Mouse (Mus musculus) heart, embryonic 15.5 days (tissue): Measurements from ENCODE around the gene Adcy10. TPM values are rescaled to one million over a fixed set of nuclear protein-coding genes. Genes with fewer than 3 reads are reported as not detected.
A peak's percentile ranks its signal among the peaks of the same experiment; 100 is the strongest.

ENCODE experiments used
- ATAC-seq: fragments of 200-750 bp; cut with Nextera tagmentation; replicated peaks from 2 replicates; pipeline ENCODE4 v1.8.0; 2017; ENCODE audit warnings: low read depth, moderate TSS enrichment; ENCODE audit not compliant: insufficient number of reproducible peaks, insufficient read depth, low FRiP score
- H3K27ac ChIP-seq: fragments of 300-500 bp; sonication (generic); 2 replicates; pipeline ENCODE4 v1.5.1; 2015; ENCODE audit warnings: mild to moderate bottlenecking, inconsistent platforms
- H3K27me3 ChIP-seq: fragments of 300-500 bp; sonication (generic); 2 replicates; pipeline ENCODE4 v1.6.1; 2015; ENCODE audit warnings: inconsistent platforms
- H3K36me3 ChIP-seq: fragments of 300-500 bp; sonication (generic); 2 replicates; pipeline ENCODE4 v1.6.1; 2015; ENCODE audit warnings: mild to moderate bottlenecking, inconsistent platforms
- H3K4me1 ChIP-seq: fragments of 300-500 bp; sonication (generic); replicated peaks from 2 replicates; pipeline ENCODE4 v1.6.1; 2015; ENCODE audit warnings: inconsistent platforms
- H3K4me2 ChIP-seq: fragments of 300-500 bp; sonication (generic); 2 replicates; pipeline ENCODE4 v1.6.1; 2015; ENCODE audit warnings: inconsistent platforms, mild to moderate bottlenecking, moderate library complexity
- H3K4me3 ChIP-seq: fragments of 300-500 bp; sonication (generic); 2 replicates; pipeline ENCODE4 v1.5.1; 2015; ENCODE audit warnings: mild to moderate bottlenecking, inconsistent platforms
- H3K9ac ChIP-seq: fragments of 300-500 bp; sonication (generic); 2 replicates; pipeline ENCODE4 v1.6.1; 2015; ENCODE audit warnings: mild to moderate bottlenecking, inconsistent platforms
- H3K9me3 ChIP-seq: fragments of 300-500 bp; sonication (generic); replicated peaks from 2 replicates; pipeline ENCODE4 v1.6.1; 2016; ENCODE audit warnings: inconsistent platforms
- WGBS: fragments of 180-500 bp; shearing (Covaris S2); methylation state at CpG from one replicate; pipeline ENCODE4 v1.1.7; 2015; ENCODE audit warnings: mixed read lengths; 5-methylcytosine and 5-hydroxymethylcytosine counted together
- polyA plus RNA-seq: library from polyadenylated mRNA; unstranded; fragments of >200 nt; fragmentation: Nextera tagmentation; extraction: Ambion mirVana; gene quantifications from 2 replicates; pipeline ENCODE4 v1.2.1, GENCODE M21; 2015

The Adcy10 gene
- polyA plus RNA-seq, 1 experiment from 2014 or later = not detected

DNA sequence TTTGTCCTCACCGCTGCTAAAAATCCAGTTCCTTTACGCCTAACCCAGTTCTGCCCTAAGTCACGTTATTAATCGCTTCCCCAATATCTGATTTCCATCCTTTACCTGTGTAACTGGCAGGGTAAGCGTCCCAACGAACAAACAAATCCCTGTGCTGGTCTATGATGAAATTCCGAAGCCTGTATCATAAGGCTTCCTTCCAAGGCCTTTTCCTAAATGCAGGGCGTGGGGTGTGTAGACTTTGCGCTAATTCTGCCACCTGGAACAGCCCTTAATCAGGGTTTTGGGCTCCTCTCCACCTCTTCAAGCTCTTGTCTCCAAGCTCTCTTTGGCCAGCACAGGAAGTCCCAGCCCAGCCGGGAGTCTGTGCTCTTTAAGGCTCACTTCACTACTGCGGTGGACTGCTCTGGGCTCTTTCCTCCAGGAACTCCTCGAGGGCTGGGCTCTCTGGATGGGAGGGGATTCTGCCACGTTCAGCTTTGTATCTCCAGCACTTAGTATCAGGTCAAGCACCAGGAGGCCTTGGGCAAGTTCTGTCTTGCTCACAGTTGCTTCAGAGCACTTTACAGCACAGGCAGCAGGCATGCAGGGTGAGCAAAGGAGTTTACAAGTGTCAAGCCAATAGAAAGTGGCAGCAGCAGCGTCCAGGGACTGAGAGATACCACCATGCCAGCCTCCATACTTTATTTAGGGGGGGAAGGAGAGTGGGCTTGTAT is 100.6 kb downstream of the Adcy10 start:
- peak overlapping the region; percentile 55 for H3K27ac ChIP-seq
- H3K9me3 ChIP-seq = no peaks in the 10 kb centered on the region
- H3K9ac ChIP-seq = no peak overlapping the region
- H3K4me2 ChIP-seq = no peak overlapping the region
- no peak overlapping the region for H3K4me3 ChIP-seq
- ATAC-seq = 0 out of 2 replicates have a peak, but pooled peaks have one; percentile 34
- WGBS = 57% methylated on average over 14 of the region's 14 CpGs
- H3K27me3 ChIP-seq = no peaks in the 10 kb centered on the region
- H3K4me1 ChIP-seq = peaks cover 45% of the 10 kb centered on the region
- no peaks in the 10 kb centered on the region for H3K36me3 ChIP-seq

DNA sequence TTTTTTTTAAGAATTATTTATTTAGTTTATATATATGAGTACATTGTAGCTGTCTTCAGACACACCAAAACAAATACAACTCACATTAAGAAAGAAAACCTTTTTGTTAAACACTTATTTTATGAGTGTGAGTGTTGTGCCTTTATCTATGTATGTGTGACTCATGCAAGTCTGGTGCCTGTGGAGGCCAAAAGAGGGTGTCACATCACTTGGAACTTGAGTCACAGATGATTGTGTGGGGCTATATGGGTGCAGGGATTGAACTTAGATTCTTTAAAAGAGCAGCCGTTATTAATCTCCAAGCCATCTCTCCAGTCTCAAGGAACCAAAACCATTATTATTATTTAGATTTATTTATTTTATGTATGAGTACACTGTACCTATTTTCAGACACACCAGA is 101.4 kb downstream of the Adcy10 start:
- no peak for ATAC-seq
- Histone ChIP-seq H3K9me3 (no peaks in the 10 kb centered on the region), H3K4me1 (peaks cover 53% of the 10 kb centered on the region), H3K4me2 (no peak overlapping the region), H3K9ac (no peak overlapping the region), H3K27me3 (no peaks in the 10 kb centered on the region), H3K4me3 (no peak overlapping the region), H3K27ac (no peak overlapping the region), H3K36me3 (no peaks in the 10 kb centered on the region)
- 55% methylated on average over 1 of the region's 1 CpGs for WGBS

DNA sequence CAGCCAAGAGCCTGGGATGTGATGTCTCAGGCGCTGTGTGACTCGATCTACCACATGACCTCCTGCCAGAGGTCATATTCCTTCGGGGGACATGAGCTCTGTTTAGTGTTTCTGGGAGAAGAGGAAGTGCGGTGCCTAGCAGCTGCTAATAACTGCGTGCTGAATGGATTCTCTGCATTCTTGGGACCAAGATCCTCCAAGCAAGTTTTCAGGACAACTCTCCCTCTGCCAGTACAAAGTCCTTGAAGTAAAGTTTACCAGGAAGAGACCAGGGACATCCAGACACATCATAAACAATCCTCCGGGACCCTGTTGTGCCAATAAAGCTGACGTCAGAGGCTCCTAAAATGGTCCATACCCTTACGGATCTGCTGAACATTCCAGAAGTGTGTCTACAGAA is 102.9 kb downstream of the Adcy10 start:
- H3K4me3 ChIP-seq = no peak overlapping the region
- H3K9me3 ChIP-seq = no peaks in the 10 kb centered on the region
- H3K27ac ChIP-seq = peak overlapping the region; percentile 16; the same call in 1 of the 2 replicates
- no peak overlapping the region for H3K9ac ChIP-seq
- 26% methylated on average over 8 of the region's 8 CpGs for WGBS
- H3K27me3 ChIP-seq = no peaks in the 10 kb centered on the region
- H3K4me1 ChIP-seq = peaks cover 60% of the 10 kb centered on the region
- no peak overlapping the region for H3K4me2 ChIP-seq
- peaks cover 7% of the 10 kb centered on the region; the same call in 1 of the 2 replicates for H3K36me3 ChIP-seq
- no peak for ATAC-seq

DNA sequence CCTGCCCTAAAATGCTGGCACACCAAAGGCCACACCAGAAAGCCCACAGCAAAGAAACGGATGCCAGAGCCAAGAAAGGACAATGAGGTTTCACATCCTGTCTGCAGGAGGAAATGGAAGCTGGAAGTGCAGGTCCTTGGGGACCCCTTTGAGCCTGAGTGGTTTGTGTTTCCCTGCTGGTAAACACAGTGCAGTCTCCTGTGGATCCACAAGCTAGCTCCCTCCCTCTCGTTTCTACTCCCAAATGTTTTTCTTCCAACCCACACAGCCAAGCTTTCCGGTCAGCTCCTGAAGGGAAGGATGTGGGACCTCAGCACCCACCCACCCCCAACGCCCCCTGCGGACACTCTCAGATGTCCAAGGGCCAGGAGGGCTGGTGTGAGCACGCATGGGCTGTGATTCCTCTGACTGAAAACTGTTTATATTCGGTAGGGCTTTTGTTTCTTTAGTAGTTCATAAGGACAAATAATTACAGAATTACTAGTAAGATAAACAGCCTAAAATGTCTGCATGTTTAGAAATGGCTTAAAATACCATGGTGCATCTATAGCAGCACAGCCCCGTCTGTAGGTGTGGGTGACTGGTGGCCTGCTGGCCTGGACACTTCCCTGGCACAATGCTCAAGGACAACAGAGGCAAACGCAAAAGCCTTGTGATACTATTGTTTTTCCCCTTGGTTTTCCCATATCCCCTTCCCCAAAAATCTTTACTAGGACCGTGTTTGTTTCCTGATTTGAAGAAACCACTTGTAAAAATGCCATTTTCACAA is 104.5 kb downstream of the Adcy10 start:
- peaks cover 18% of the 10 kb centered on the region; the same call in 1 of the 2 replicates for H3K36me3 ChIP-seq
- ATAC-seq = peak; percentile 66
- peak overlapping the region; percentile 20; the same call in 1 of the 2 replicates for H3K4me2 ChIP-seq
- H3K9me3 ChIP-seq = no peaks in the 10 kb centered on the region
- no peaks in the 10 kb centered on the region for H3K27me3 ChIP-seq
- 23% methylated on average over 10 of the region's 10 CpGs for WGBS
- H3K4me3 ChIP-seq = no peak overlapping the region
- peaks cover 60% of the 10 kb centered on the region for H3K4me1 ChIP-seq
- no peak overlapping the region for H3K9ac ChIP-seq
- peak overlapping the region; percentile 78 for H3K27ac ChIP-seq

DNA sequence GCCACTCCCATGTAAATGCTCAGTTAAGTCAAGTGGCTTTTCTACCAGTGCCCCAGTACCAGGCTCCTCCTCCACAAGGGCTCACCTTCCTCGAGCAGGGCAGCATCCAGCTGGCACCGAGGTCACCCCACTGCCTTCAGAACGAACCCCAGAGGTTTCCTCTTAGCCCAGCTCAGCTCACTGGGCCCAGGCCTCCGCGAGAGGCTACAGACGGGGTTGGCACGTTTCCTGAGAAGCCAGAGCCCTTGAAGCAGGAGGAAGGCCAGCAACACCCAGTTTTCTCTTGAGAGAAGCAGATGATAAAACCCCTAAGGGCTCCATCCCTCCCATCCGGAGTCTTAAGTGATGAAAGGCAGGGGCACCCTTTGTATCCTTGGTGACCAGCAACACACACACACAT is 105.8 kb downstream of the Adcy10 start:
- Histone ChIP-seq H3K4me3 (no peak overlapping the region), H3K9me3 (no peaks in the 10 kb centered on the region), H3K27ac (peak overlapping the region; percentile 78), H3K9ac (no peak overlapping the region), H3K36me3 (peaks cover 19% of the 10 kb centered on the region; the same call in 1 of the 2 replicates), H3K4me1 (peaks cover 53% of the 10 kb centered on the region), H3K27me3 (no peaks in the 10 kb centered on the region), H3K4me2 (no peak overlapping the region)
- ATAC-seq = peak; percentile 7; the same call in 1 of the 2 replicates
- 48% methylated on average over 8 of the region's 8 CpGs for WGBS

DNA sequence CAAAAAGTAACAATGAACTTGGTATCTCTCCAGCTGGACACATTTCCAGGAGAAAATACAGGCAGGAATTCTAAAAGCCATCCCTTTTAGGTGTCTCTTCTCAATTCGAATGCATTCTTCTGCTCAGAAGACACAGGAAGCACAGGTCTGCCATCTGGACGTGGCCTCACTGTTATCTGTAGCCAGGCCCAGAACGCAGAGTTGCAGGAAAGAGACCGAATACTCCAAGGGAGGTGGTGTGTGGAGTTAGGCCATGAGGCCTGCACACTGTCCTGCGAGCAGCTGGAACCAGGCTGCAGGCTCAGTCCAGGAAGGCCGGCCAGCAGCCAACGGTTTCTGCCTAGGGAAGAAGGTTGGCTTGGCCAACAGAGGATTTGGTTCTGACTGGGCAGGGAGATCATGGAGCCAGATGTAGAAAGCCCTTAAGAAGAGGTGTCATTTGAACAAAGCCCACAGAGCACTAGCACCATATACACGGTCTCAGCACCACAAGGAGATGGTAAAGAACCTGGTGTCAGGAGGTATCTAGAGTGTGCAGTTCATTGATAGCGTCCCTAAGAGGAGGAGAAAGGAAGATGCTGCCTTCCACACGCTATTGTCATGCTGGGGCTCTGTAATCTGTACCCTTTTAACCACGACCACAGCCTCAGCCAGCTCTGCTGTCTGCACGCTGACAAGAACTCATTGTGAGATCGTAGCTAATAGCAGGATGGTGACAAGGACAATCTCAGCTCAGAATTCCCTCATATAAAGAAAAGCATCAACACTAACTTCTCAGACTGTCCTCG is 107.5 kb downstream of the Adcy10 start:
- Histone ChIP-seq H3K9me3 (no peaks in the 10 kb centered on the region), H3K4me1 (peaks cover 45% of the 10 kb centered on the region), H3K27ac (peak overlapping the region; percentile 17; the same call in 1 of the 2 replicates), H3K4me3 (no peak overlapping the region), H3K27me3 (no peaks in the 10 kb centered on the region), H3K36me3 (peaks cover 19% of the 10 kb centered on the region), H3K9ac (no peak overlapping the region), H3K4me2 (no peak overlapping the region)
- ATAC-seq = no peak
- 63% methylated on average over 14 of the region's 14 CpGs for WGBS

DNA sequence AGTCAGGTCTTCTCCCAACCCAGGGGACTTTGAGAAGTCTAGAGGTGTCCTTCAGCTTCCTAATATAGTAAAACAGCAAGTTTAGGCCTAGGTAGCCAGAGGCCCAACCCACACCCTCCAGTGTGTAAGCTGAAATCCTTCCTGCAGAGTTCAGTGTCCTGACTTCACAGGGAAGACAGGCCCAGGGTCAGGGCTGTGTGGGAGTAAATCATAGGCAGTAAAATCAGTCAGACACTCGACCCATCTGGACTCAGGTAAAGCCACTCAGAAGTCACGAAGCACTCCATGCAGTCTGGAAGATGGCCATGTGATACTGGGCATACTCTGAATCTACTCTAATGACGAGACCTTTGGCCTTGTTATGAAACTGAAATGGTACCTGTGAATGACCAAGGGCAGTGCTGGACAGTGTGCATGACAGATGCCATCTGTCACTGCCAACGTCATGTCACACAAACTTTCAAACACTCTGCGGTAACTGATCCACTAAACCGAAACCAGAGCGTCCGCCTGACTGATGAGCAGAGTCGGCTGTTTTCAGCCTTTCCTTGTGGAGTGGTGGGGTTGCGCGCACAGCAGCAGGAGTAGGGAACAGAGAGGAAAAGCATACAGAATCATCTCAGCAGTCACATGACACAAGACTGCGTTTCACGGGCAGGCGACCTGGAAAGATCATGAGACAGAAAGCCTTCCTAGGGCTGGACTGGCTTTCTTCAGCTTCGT is 109.9 kb downstream of the Adcy10 start:
- 75% methylated on average over 15 of the region's 15 CpGs for whole genome bisulfite sequencing
- peaks cover 22% of the 10 kb centered on the region for H3K4me1 ChIP-seq
- ATAC-seq = no peak

DNA sequence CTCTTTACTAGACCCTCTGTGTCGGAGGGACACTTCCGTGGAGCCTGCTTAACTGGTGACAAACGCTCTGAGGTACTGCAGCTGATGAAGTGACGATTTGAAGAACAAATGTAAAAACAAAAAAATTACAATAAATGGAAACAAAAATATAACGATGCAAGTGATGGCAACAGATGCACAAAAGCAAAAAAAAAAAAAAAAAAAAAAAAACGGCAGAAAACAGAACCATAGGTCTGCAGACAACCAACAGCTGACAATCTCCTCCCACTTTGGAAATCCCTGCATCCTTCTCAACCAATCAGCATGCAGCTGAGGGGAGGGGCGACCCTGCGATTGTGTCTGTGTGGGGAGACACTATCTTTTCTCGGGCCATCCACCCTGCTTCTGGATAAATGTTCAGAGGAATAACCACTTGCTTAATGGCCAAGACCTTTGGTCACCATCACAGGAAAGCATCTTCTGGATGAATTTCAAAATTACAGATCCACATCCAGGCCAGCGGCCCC is 116.8 kb downstream of the Adcy10 start:
- no peak for ATAC-seq
- Histone ChIP-seq H3K4me1 (peaks cover 13% of the 10 kb centered on the region), H3K27me3 (no peaks in the 10 kb centered on the region), H3K9me3 (no peaks in the 10 kb centered on the region), H3K27ac (no peak overlapping the region), H3K36me3 (peaks cover 23% of the 10 kb centered on the region; the same call in 1 of the 2 replicates), H3K9ac (no peak overlapping the region), H3K4me2 (no peak overlapping the region), H3K4me3 (no peak overlapping the region)
- 78% methylated on average over 10 of the region's 10 CpGs for WGBS

More for the DNA sequence above, 109.9 kb downstream of the Adcy10 start:
- H3K4me3 ChIP-seq = no peak overlapping the region
- H3K36me3 ChIP-seq = peaks cover 19% of the 10 kb centered on the region
- no peak overlapping the region for H3K4me2 ChIP-seq
- H3K27me3 ChIP-seq = no peaks in the 10 kb centered on the region
- no peaks in the 10 kb centered on the region for H3K9me3 ChIP-seq
- no peak overlapping the region for H3K9ac ChIP-seq
- H3K27ac ChIP-seq = no peak overlapping the region

DNA sequence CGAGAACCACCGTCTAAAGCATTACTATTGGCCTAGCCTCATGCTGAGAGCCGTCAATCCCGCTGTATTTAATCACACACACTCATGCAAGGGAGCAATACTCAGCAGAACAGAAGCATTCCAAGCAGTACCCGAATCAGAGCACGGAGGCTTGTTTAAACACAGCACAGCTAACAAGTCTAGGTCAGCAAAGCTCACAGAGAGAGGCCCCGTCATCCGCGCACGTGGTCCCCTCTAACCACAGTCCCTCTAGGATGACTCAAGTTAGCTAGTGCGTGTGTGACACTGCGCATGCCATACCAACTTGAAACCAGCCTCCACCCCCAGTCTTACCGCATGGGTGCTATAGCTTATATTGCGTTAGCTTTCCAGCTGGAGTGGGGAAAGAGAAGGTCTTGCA is 118.2 kb downstream of the Adcy10 start:
- no peak for ATAC-seq

DNA sequence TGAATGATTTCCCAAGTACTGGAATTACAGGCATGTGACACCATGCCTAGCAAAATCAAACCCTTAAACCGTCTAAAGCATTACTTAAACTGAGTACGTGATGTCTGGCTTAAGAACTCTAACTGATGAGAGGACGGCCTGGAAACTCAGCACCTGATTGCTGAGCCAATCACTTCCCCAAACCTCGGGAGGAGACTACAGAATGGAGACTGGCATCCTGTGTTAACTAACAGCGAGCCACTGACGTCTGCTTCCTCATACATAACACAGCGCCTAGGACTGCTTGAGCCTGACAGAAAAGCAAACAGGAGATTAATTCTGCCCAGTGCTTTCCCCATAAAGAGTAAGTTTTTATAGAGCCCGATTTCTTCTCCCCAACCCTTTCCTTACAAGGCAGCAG is 119.2 kb downstream of the Adcy10 start:
- Histone ChIP-seq H3K9ac (no peak overlapping the region), H3K4me3 (no peak overlapping the region), H3K4me2 (no peak overlapping the region), H3K27ac (no peak overlapping the region), H3K27me3 (no peaks in the 10 kb centered on the region), H3K36me3 (peaks cover 34% of the 10 kb centered on the region), H3K9me3 (no peaks in the 10 kb centered on the region), H3K4me1 (peaks cover 17% of the 10 kb centered on the region)
- WGBS = 53% methylated on average over 8 of the region's 8 CpGs
- ATAC-seq = no peak

More for the DNA sequence above, 118.2 kb downstream of the Adcy10 start:
- Histone ChIP-seq H3K27ac (no peak overlapping the region), H3K27me3 (no peaks in the 10 kb centered on the region), H3K9ac (no peak overlapping the region), H3K36me3 (peaks cover 32% of the 10 kb centered on the region), H3K4me2 (no peak overlapping the region), H3K4me1 (peaks cover 17% of the 10 kb centered on the region), H3K9me3 (no peaks in the 10 kb centered on the region), H3K4me3 (no peak overlapping the region)
- WGBS = 87% methylated on average over 14 of the region's 14 CpGs
